Mouse (Mus musculus) cerebellum, adult 2 months (tissue): ENCODE measurements around the gene Car10.

Source experiments
- CTCF ChIP-seq: fragments of 200-500 bp; IDR thresholded peaks from 2 replicates; pipeline ENCODE4 v1.5.1; 2011; ENCODE audit warnings: low read depth, mild to moderate bottlenecking, control low read depth, low read length, moderate library complexity, borderline replicate concordance; ENCODE audit not compliant: insufficient read depth
- POLR2A ChIP-seq: fragments of 200-500 bp; IDR thresholded peaks from 2 replicates; pipeline ENCODE4 v1.6.1; 2011; ENCODE audit warnings: low read length, control low read depth, borderline replicate concordance; ENCODE audit not compliant: insufficient read depth

DNA sequence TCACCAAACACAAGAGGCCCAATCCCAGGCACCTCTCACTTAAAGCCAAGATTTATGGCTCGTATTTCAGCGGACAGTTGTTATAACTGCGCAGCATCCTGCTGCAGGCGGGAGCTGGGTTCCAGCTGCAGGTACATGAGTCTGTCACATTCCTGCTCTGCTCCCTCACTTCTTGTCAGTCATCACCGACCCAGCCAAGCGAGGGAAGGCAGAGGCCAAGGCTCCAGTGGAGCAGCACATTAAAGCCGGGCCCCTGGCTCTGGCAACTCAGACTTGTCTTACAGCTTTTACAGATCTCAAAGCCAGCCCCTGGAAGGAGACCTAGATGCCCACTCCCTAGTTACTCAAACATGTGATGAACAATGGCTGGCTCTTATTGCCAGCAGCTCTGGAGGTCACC lies 352.7 kb downstream of the Car10 start:
- TF ChIP-seq CTCF (no peak), POLR2A (no peak)
